Mouse (Mus musculus) hindbrain, embryonic 16.5 days (tissue): ENCODE measurements around the gene Gm10972. TPM values are rescaled to one million over a fixed set of nuclear protein-coding genes. Genes with fewer than 3 reads are reported as not detected.

Experiments used
- polyA plus RNA-seq: library from polyadenylated mRNA; unstranded; fragments of >200 nt; fragmentation: Nextera tagmentation; extraction: Ambion mirVana; gene quantifications from 2 replicates; pipeline ENCODE4 v1.2.1, GENCODE M21; 2015

The Gm10972 gene
- polyA plus RNA-seq, 1 experiment from 2014 or later = not detected

Other genes starting within 250 kb of the Gm10972 start
- gene Lingo4, start 244.6 kb upstream of the Gm10972 start, polyA plus RNA-seq = 1.7 and 2.3 TPM in 2 replicates
- gene Tdrkh, start 229.8 kb upstream of the Gm10972 start, polyA plus RNA-seq = 51.1 and 54.8 TPM in 2 replicates
- gene Mrpl9, start 199.8 kb upstream of the Gm10972 start, polyA plus RNA-seq = 63.7 and 64.5 TPM in 2 replicates
- gene Oaz3, start 199.2 kb upstream of the Gm10972 start, polyA plus RNA-seq = 0.90 and 1.7 TPM in 2 replicates
- gene Celf3, start 164.8 kb upstream of the Gm10972 start, polyA plus RNA-seq = 184 and 191 TPM in 2 replicates
- 14.0 and 17.8 TPM in 2 replicates for gene Riiad1, start 162.8 kb upstream of the Gm10972 start, polyA plus RNA-seq
- 94.7 and 95.0 TPM in 2 replicates for gene Snx27, start 60.4 kb upstream of the Gm10972 start, polyA plus RNA-seq
- 9.0 TPM in 2 replicates for gene Tuft1, start 15.8 kb downstream of the Gm10972 start, polyA plus RNA-seq
- gene Selenbp2, start 50.4 kb downstream of the Gm10972 start, polyA plus RNA-seq = 0.75 TPM in 1 of 2 replicates, not detected in the other
- 14.4 and 15.4 TPM in 2 replicates for gene Cgn, start 143.4 kb downstream of the Gm10972 start, polyA plus RNA-seq
- 16.4 and 17.3 TPM in 2 replicates for gene Pogz, start 194.5 kb downstream of the Gm10972 start, polyA plus RNA-seq
- gene Psmb4, start 243.8 kb downstream of the Gm10972 start, polyA plus RNA-seq = 358 and 373 TPM in 2 replicates